Mouse (Mus musculus): ENCODE measurements at regions not wholly inside any gene's neighbourhood (a gene's known extent, or its start where the extent isn't known, plus 50 kb on each side); places are given as distances from the start of the nearest gene placed in this dataset.

DNA sequence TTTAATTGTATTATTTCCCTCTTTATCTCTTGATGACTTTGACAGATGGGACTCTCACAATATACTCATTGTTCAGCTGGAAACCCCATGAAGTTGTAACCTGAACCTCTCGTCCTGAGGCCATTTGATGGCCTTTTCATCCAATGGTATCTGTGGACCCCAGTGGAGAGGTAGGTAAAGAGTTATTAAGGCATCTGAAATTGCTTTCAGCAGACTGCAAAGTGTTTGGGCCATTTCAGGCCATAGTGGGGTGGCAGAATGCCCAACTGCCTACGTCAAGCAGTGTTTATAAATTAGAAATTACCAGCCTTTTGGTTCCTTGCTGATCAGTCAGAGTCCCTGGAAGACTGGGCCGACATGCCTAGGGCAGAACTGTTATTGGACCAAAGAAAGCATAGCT, 272.4 kb upstream of the Usp25 start:
- in situ Hi-C loops (cut with MboI, MseI): no loop called here

DNA sequence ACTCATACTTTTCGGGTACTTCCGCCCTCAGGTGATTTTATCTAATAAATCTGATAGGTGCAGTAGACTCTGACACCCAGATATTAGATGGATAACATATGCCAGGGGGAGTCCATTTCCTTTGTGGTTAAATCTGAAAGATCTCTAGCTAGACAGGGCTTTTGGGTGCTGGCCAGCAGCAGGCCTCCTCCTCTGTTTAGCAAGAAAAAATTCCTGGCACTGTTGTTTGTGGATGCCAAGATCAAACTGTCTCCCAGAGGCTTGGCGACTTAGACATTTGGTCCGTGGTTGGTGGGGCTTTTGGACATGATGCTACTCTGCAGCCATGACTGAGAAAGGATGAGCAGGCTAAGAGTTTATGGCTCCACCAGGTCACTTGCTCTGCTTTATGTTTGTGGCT, 287.5 kb upstream of the Usp25 start:
- in situ Hi-C loops (cut with MboI, MseI): no loop called here

DNA sequence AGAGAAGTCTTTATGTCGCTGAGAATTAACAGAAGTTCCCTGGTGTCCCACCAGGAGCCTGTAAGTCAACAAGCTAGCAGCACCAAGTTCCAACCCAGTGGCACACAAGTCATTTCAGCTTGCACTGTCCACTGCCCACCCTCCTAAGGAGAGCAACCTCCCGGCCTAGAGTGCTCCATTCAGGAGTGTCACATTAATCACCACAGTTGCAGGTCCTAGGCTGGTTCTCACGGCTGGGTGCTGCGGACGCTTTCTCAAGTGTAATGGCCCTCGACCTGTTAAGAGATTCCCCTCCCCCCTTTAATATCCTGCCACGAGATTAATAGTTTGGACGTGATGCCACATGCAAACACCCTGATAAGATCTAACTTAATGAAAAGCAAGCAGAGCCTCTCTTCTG, 288.2 kb upstream of the Usp25 start:
- in situ Hi-C loops (cut with MboI, MseI): no loop called here

DNA sequence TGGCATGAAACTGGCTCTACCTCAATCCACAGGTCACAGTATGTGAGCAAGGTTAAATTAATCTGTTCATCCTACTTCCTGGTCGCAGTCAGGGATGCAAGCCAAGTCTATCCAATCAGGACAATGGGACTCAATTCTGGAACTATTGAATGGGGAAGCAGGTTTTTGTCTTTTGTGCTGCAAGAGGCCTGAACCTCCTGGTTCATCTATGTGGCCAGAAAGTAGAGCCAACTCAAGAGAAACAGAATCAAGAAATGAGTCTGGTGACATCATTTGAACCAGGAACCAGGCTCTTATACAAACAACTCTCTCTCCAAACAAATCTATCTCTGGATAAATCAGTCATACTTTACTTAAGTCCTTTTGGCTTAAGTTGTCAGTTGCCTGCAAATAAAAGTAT, 294.7 kb upstream of the Usp25 start:
- in situ Hi-C loops (cut with MboI, MseI): no loop called here

DNA sequence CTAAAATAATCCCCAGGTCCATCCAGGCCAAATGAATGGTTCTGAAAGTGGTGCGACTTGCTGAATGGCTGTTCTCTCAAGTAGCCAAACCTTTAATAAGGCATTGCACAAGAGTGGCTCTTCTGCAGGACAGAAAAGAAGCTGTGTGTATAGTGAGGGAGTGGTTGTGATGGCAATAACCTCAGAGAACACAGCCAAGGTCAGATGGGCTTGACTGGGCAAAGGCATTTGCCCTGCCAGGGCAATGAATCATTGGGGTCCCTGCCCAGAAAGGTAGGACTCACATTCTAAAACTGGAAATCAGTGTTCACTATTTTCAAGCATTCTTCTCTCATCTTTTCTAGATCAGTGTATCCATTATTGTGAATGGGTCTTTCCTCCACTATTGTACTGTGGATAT, 295.4 kb upstream of the Usp25 start:
- in situ Hi-C loops (cut with MboI, MseI): no loop called here

DNA sequence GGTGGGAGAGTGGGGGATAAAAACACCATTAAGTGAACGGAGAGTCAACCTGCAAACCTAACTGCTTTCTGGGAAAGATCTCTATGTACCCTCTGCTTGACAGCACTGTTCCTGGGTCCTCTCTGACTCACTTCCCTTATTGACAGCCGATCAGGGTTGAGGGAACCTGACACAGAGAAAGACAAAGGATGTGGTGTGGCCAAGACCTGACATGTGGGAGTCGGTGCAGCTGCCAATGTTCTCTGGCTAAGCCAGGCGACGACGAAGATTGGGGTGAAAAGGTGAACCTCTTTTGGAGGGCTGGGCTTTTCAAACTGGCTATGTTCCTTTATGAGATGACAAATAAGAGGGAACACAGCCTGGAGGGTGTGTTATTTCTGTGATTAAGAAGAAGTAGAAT, 318.6 kb upstream of the Usp25 start:
- in situ Hi-C loops (cut with MboI, MseI): loop anchor here (5.0 kb wide), 1 partner anchor 62 kb away; no protein-coding TSS in a partner anchor

DNA sequence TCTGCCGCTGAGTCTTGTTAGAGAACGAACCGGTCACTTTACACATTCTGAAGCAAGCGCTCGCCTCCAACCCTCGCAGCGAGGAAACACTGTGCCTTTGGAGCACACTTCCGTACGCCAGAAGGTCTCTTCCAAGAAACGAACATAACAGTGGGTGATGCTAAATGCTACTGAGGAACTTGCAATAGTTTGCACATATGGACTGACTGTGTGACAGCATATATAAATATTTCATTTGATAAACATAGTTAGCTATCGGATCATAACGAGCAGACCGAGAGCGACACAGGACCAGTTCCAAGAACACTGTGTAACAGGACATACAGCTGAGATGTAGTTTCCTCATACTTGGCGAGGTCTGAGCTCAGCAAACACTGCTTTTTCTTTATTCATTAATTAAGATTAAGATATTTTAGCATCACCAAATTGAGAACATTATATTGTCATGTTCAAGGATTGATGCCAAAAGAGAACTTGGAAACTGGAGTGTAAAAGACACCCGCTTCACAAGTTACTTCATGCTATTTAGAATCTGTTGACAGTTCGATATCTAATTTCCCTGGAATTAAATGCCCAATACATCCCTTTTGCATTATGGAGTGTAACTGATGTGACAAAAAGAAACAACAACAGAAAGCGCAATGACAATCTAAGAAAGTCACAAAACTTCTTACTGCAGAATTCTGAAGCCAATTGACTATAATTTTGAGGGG, 314.3 kb upstream of the Nrip1 start:
- in situ Hi-C loops (cut with MboI, MseI): no loop called here

DNA sequence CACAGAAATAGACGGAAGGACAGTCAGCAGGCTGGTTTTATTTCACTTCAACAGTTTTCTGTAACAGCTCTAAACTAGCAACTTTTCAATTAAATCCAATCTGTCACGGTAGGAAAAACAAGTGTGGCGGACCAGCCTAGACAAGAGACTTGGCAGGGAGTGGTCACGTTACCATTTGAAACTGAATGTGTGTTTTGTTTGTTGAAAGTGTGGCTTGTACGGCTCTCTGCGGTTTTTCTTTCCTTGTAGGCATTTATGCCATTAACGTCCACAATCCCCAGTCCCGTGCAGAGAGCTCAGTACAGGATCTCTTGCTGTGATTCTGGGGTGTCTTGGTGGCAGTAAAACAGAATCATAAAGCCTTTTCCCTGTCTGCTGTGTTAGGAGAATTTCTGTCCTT, 311.9 kb upstream of the Nrip1 start:
- in situ Hi-C loops (cut with MboI, MseI): no loop called here

DNA sequence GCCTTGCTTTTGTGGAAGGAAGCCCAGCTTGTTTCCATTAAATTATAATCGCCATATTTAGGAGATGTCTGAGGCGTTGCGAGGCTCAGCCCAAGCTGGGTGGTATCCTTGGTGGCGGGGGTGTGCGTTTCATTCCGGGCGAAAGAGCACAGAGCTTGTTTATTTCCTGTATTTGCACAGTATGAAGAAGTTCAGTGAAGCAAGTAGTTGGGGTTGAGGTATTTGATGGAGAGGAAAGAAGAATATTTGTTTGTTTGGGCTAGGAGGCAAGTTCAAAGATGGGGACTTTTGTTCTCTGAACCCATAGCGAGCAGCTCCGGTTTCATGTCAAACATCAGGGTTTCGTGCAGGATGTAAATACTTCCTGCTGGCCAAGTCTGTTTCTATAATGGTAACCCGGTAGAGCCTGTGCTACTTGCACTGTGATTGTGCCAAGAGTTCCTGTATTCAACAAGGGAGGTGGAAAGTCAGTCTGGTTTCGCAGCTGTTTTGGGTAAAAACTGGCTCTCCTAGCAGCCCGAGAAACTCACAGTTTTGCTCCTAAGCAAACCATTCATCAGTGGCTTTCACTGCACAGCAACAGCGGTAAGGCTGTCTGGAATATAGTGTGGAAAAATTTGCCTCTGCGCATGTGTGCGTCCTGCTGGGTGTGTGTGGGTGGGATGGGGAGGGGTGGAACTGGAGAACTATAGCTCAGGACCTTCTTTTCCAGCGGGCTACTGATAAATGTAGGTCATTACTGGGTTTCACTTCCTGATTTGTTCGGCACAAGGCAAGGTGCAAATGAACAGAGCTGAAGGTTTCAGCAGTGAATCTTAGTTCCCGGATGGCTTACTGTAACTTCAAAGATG, 306.7 kb upstream of the Nrip1 start:
- in situ Hi-C loops (cut with MboI, MseI): no loop called here

DNA sequence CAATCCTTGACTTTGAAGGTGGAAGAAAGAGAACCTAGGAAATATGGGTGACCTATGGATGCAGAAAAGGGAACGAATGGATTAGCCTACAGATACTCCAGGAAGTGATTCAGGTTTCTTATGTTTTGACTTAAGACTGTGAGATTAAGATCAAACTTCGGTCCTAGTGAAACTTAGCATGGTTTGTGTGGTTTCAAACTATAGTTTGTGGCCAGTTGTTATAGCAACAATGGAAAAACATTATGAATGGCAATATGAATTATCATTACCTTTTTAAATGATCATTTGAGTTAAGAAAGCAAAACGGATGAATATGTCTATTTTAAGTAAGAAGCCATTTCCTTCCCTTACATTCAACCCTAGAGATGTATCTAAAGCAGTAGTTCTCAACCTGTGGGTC, 305.3 kb upstream of the Nrip1 start:
- in situ Hi-C loops (cut with MboI, MseI): loop anchor here (10.0 kb wide), 2 partner anchors 86 to 794 kb away; no protein-coding TSS in a partner anchor

DNA sequence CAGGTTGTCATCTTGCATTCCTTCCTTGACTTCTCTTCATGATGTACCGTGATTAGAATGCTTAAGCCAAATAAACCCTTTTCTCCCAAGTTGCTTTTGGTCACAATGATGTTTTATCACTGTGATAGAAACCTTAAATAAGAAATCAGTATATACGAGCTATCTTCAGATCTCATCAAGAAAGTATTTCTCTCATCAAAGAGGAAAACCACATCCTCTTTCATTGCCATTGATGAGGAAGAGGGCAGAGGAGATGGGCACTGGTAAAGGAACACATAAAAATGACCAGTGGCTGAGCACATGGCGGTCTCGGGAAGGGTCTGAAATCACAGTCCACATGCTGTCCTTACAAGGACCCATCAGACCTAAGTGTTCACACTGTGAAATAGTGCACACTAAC, 296.2 kb upstream of the Nrip1 start:
- in situ Hi-C loops (cut with MboI, MseI): loop anchor here (10.0 kb wide), 2 partner anchors 95 to 785 kb away; no protein-coding TSS in a partner anchor

DNA sequence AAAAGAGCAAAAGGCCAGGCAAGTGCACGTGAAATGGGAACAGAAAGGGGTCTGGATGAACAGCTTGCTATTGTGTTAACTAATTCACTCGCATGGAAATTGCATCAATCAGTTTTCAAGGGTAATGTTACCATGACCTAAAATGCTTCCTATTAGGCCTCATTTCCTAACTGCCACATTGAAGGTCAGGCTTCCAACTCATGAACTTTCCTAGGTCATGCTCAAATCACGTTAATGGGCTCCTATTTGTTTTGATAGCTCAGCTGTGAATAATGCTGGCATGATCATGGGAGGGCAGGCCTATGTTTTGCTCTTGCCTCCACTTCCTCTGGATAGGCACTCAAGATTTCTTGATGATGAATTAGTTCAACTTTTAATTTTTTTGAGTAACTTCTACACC, 293.4 kb upstream of the Nrip1 start:
- in situ Hi-C loops (cut with MboI, MseI): no loop called here

DNA sequence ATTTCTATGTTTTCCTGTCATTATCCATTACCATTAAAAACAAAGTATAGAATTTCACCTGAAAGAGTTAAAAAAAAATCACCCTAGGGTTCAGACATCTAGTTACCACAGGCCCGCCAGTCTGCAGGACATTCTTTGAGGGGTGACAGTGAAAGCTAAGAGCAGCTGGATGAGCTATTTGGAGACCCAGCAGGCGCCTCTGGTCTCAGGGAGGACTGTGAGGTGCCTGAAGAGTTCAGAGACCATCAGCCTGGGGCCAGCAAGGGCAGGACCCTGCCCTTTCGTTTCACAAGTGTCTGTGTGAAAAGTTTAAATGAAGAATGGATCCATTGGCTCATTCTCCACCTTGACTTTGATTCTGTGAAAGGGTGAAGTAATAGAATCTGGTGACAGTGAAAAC, 281.5 kb upstream of the Nrip1 start:
- in situ Hi-C loops (cut with MboI, MseI): no loop called here

DNA sequence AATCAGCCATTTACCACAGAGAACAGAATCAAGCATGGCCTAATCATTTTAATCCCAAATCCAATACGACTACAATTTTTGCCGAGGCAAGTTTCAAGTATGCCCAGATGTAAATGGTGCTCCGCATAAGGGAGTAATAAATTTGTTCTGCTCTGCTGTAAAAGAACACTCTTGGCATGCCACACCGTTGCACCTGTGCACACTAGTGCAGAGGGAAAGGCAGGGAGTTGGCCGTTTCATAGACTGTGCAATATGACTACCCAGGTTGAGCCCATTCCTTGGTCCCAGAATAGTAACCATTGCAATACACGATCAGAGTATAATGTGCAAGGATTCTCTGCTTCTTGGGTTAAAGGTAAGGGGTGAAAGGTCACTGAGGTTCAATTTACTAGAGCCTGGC, 270.7 kb upstream of the Nrip1 start:
- in situ Hi-C loops (cut with MboI, MseI): no loop called here

DNA sequence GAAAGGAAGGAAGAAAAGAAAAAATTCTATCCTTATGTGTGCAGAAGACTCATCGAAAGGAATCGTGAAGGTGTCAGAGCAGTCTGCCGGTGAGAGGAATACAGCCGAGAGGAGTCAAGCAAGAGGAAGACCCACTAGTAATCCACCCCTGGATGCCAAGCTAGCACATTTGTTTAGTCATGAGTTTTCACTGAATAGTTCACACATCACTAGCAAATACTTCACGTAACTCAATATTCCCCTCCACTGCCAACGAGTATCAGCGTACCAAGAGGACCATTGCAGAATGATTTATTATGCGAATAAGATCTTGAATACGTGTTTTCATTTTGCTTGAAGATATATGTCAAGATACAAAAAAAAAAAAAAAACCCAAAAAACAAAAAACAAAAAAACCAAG, 270.2 kb upstream of the Nrip1 start:
- in situ Hi-C loops (cut with MboI, MseI): no loop called here

DNA sequence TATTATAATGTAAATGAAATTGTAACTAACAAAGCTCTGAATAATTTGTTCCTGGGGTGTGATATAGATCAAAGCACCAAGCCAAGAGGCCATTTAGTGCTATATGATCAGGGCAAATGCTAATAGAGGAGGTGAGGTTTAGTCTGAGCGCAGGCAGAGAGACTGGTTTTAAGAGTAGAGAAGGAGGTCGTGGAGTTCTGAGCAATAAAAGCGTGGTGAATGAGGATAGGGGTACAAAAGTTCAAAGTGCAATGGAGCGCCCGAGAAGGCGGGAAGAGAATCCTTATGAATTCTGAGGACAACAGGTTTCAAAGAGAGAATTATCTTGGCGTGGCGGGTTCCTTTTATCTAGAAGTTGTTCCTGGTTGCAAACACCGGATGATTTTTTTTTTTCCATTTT, 261.5 kb upstream of the Nrip1 start:
- in situ Hi-C loops (cut with MboI, MseI): no loop called here

DNA sequence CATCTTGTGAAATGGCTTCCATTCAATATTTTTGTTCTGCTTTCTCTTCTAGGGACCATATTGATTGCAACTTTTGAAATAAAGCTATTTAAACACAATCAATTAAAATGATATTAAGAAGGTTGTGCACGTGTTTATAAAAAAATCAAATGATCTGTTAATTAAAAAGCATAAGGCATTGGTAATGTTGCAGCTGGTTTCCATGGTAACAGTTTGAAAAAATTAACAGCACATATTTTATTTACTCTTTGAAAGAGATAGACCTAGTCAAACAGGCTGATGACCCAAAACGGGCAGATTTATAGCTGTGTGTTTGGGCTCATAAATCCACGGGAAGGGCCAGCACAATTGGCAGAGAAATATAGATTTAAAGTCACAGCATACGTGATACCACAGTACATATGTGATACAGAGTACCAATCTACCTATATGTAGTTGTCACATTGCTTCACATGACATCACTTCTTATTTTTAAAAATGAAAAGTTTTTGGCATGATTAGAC, 260.6 kb upstream of the Nrip1 start:
- in situ Hi-C loops (cut with MboI, MseI): no loop called here

DNA sequence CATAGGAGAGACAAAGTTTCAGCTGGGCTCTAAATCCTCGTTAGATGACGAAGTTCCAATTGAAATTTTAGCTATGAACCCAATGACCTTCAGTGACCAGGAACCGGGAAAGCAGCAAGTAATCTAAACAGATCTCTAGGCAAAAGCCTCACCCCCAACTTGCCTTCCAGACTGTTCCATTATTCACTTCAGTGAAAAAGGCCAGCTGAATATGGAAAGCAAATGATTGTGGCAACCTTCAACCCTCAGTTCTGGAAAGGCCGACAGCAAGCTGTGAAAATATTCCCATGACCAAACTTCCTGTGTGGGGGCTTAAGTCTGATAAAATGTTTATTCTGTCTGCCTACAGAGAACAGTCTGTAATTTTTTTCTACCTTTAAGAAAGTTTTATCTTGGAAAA, 252.5 kb upstream of the Nrip1 start:
- in situ Hi-C loops (cut with MboI, MseI): no loop called here

DNA sequence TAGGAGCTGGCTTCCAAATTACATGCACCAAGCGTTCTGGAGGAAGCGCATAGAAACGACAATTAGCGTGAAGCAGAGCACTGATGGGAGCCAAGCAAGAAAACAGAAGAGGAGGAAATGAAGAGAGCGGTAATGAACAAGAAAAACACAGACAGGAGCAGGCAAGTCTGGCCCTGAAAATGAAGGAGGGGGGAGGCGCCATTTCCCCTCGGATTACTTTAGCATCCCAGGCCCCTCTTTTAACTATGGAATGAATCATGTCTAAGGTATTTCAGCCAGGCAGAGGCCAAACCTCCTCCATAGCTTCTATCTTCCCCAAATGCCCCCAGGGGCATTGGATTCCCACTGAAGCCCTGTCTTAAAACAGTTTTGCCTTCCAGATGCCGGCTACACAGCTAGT, 248.1 kb upstream of the Nrip1 start:
- in situ Hi-C loops (cut with MboI, MseI): no loop called here

DNA sequence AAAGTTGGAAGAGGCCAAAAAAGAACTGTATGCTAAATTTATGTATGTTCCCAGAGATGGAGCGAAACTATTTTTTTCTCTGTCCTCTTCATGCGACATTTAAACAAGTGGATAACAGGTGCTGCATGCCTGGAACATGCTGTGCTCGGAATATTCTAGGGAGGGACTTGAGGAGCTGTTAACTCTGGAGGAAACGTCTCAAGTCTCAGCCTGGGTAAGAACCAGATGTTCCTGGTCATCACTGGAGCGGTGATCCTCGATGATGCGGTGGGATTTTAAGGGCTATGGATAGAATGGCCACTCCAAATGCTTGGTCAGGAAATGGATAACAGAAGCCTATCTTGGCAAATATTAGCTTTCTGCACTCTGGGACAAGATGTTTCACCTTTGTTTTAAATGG, 244.7 kb upstream of the Nrip1 start:
- in situ Hi-C loops (cut with MboI, MseI): loop anchor here (10.0 kb wide), 1 partner anchor 857 kb away; no protein-coding TSS in a partner anchor

DNA sequence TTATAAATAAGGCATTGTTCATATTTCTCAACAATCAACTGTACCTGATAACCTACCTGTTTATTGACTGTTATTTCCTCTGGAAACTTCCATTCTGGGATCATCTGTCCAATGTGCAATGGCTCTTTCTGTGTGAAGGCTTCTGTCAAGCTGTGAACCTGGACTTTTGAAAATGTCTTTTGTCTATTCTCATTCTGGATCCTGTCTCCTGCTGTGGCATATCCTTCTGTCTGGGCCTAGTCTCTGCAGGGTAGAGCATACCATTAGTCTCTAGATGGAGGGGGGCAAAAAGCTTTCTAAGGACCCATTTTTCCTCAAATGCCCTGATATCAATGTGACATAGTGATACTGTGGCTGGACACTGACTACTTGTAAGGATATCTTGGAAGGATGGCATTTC, 237.4 kb upstream of the Nrip1 start:
- in situ Hi-C loops (cut with MboI, MseI): loop anchor here (10.0 kb wide), 1 partner anchor 864 kb away; no protein-coding TSS in a partner anchor

DNA sequence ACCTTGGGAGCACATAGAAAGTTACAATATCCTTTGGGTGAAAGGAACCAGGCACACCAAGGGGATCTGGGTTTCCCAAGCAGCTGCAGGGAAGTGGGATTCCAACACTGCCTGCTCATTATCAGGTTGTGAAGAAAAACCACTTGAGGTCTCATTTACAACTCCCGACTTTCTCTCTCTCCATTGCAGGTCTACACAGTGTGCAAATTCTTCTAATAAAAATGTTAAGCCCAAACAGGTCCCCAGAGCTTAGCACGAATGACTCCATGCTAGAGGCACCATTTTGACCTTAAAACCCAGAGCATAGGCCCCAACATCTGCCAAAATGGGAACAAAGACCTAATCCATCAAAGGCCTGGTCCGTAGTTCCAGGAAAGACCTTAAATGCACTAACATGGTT, 231.3 kb upstream of the Nrip1 start:
- in situ Hi-C loops (cut with MboI, MseI): no loop called here

DNA sequence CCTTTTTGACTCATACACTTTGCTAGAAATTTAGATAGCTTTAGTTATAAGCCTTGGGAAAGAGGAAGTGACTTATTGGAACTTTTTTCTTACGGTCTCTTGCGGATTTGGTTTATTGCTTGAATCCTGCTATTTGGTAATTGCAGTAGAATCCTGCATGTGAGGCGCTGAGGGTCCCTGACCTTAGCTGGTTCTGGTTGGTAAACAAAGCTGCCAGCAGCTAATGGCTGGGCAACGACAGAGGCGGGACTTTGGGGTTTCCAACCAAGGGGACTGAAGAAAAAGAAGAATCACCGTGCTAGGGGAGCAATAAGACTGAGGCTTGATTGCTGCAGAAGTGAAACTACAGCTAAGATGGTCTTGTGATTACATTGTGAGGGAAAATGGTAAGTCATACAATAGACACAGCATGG, 230.2 kb upstream of the Nrip1 start:
- in situ Hi-C loops (cut with MboI, MseI): no loop called here
